Mouse (Mus musculus): ENCODE data around the gene Efcab1.
"Not testable (repeated sequence)": the region's sequence is repeated elsewhere in the genome, so short reads cannot be mapped to it uniquely, and the experiment has no call there.

Gene Efcab1

DNA sequence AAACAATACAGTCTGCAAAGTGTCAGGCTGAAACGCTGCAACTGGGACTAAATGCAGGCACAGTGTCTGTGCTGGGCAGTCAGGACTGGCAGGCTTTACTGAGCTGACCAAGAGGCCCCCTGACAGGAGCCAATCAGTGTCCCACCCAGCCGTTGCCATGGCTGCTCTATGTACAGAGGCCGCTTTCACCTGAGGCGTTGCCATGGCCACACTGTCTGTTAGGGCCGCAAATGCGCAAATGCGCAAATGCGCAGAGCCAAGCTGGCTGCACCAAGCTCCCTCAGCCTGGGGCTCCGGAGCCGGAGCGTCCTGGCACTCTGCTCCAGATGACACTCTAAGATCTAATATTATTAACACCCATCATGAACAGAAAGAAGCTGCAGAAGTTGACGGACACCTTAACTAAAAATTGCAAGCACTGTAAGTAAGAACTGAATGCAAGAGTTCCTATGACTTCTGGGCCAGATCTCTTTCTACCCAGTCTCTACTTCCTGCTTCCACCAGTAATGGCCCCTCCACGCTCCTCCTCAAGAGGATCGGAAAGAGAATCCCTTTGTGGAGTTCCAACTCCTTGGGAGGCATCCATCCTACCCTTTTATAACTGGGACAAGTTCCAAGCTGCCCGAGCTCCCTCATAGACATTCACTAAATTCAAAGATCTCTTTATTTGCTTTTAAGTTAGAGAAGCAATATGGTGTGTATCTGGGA lies at the start of gene Efcab1:
Efcab1 (plus strand) TSS at position 214 of the 708 bp plus-strand sequence.
- DNase-seq (ENCODE audit: low spot score in 2 of 2) = no peak

- DNase-seq (ENCODE audit: low spot score in 2 of 2) = no peak
Observed at GRCm38 (mm10) chr16:14859443-14859842, 47.0 kb upstream of the Efcab1 start.

DNA sequence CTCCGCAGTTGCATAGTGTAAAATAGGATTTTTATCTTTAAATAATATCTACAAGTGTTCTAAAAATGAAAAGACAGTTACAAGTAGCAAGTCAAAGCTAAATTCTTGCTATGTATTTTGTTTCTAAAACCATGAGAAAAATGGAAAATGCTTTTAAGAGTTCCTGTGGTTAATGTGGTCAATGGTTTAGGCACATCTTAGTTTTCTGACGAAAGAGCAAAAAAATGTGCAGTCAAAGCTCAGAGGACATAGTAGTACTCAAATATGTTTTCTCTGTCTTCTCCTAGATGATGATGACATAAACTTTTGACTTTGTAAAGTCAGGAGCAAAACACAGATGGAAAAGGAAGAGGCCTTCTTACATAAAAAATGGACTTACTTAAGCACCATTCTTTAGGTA lies 21.5 kb upstream of the Efcab1 start:
- DNase-seq (ENCODE audit: low spot score in 2 of 2) = no peak

DNA sequence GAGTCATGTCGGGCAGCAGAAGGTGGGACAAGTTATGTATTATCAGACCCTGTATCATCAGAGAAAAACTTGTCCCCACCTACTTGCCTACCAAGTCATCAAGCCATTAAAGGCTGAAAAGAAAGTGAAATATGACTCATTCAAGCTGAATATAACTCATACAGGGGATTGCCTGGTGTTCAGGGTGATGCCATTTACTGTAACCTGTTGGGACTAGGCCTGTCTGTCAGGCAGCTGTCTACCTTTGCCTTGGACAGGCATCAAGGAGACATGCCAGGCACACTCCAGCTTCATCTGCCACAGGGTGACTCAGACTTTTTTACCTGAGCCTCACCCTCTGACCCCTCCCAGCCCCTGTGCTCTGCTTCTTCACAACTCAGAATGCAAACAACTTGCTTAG lies 21.0 kb upstream of the Efcab1 start:
- DNase-seq (ENCODE audit: low spot score in 2 of 2) = peak in 1 of 2 experiments; percentile 46

GRCm38 (mm10) chr16:14892492-14892891 lies 13.9 kb upstream of the Efcab1 start:
- DNase-seq (ENCODE audit: low spot score in 2 of 2) = no peak

- DNase-seq (ENCODE audit: low spot score in 2 of 2) = no peak
Observed at GRCm38 (mm10) chr16:14893864-14894263, 12.5 kb upstream of the Efcab1 start.

DNA sequence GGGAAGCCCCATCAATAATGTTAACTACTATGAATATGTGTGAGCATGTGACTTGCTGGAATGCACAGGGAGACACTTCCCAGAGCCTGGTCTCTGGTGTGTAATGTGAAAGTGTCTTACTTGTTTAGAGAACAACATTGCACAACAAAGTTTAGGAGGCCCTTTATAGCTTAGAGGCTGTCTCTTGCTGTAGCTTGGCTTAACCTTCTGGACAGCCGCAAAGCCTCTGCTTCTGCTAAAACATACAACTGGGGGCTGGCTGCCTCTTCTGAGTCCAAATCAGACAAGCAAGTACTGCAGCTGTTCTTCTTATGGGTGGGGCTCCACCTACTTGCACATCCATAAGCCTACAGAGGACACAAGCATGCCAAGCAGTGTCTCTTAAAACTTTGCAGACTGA lies 11.7 kb upstream of the Efcab1 start:
- peak in 1 of 2 experiments; percentile 15 for DNase-seq (ENCODE audit: low spot score in 2 of 2)

GRCm38 (mm10) chr16:14895543-14895942 lies 10.9 kb upstream of the Efcab1 start:
- DNase-seq (ENCODE audit: low spot score in 2 of 2) = no peak

DNA sequence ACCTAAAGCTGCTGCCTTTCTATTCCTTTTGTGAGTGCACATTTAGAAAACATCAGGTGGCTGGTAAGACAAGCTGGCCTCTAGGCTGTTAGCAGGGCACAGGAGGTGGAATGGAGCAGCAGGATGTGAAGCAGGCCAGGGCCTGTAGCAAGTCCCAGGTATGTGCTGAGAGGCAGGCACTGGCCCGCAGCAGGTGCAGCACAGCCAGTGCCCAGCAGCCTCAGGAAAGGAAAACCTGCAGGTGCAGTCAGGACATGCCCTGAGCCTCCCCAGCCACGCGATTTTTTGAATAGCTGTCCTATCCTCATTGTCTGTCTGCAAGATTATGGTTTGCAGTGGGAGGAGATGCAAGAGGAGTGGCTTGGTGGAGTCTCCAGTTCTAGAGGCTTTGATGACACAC lies 24.3 kb downstream of the Efcab1 start:
- not testable (repeated sequence) for DNase-seq (ENCODE audit: low spot score in 2 of 2)

DNA sequence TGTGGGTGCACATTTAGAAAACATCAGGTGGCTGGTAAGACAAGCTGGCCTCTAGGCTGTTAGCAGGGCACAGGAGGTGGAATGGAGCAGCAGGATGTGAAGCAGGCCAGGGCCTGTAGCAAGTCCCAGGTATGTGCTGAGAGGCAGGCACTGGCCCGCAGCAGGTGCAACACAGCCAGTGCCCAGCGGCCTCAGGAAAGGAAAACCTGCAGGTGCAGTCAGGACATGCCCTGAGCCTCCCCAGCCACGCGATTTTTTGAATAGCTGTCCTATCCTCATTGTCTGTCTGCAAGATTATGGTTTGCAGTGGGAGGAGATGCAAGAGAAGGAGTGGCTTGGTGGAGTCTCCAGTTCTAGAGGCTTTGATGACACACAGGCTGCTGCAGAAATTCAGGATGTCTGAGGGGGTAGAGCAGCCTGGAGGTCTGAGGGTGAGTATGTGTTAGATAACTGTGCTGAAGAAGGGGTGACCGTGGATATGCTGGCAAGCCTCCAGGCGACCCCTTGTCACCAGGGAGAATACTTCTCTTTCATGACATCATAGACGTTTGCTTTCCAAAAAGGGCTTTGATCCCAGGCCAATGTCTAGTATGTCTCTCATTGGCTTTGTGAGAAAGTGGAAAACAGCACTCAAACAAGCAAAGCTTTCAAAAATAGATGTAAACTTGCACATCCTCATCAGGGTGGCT lies 30.2 kb downstream of the Efcab1 start:
- peak; percentile 35 to 67 for DNase-seq (ENCODE audit: low spot score in 2 of 2)

DNA sequence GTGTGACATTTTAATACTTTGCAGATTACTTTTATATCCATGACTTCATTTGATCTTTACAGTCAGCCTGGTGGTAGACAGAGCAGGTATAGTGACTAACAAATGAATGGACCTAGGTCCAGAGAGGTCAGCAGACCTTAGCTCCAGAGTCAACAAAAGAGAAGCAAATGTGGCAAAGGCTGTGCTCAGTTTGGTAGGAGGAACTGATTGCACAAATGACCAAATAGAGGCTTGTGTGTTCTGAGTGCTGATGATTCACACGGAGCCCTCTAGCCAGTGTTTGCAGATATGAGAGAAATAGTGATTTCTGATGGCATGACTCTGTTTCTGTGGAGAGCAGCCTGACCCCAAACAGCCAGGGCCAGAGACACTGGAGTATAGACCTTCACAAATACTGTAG lies 33.1 kb downstream of the Efcab1 start:
- DNase-seq (ENCODE audit: low spot score in 2 of 2) = peak in 1 of 2 experiments; percentile 45

GRCm38 (mm10) chr16:14939994-14940715 lies 33.7 kb downstream of the Efcab1 start:
- peak in 1 of 2 experiments; percentile 36 for DNase-seq (ENCODE audit: low spot score in 2 of 2)

GRCm38 (mm10) chr16:14940898-14941297 lies 34.5 kb downstream of the Efcab1 start:
- no peak for DNase-seq (ENCODE audit: low spot score in 2 of 2)

- peak in 1 of 2 experiments; percentile 74 for DNase-seq (ENCODE audit: low spot score in 2 of 2)
Observed at GRCm38 (mm10) chr16:14943530-14943929, 37.1 kb downstream of the Efcab1 start.

DNA sequence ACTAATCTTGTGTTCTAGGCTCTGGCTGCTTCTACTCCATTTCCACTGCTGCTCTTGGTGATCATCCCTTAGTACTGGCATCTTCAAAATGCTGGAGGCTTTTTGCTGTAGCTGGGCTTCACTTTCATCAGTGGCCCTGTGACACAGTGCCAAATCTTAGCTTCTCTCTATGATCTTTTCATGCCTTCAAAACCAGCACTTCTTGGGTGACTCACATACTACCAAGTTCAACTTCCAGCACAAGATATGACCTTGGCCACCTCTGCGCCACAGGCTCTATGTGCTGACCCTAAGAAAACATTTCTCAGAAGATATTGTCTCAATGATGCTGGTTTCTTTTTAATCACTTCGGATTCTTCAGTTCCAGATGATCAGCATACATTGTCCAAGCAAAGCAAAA lies 41.2 kb downstream of the Efcab1 start:
- DNase-seq (ENCODE audit: low spot score in 2 of 2) = not testable (repeated sequence)

DNA sequence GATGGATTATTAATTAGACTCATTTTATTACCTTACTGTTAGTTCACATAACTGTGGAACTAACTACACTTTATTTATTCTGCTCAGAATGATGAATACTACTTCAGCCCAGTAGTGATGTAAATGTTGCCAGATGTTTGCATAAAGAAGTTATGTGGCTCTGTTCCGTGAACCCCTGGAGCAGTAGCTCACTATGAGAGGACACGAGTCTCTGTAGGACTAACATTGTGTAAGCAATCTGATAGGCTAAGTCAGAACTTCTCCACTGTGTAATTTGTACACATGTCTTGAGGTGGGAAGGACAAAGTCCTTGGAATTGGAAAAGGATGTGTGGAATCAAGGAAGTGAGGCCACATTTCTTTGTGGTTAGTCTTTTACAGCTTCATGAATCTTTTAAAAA lies 45.5 kb downstream of the Efcab1 start:
- no peak for DNase-seq (ENCODE audit: low spot score in 2 of 2)

DNA sequence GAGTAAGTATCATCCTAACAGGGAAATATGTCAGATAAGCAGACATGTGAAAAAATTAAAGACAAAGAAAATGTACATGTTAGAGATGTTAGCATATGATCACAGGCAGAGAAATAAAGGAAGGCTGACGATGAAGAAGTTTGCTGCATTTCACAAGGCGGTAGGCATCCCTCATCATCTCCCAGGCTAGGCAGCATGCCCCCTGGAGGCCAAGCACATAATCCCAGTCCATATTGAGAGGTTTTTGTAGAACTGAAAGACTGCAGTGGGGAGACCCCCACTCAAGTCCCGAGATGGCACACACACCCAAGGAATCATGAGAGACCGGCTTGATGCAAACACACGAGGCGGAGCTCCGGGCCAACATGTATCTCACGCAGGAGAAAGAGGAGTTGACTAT lies 53.3 kb downstream of the Efcab1 start:
- no peak for DNase-seq (ENCODE audit: low spot score in 2 of 2)

DNA sequence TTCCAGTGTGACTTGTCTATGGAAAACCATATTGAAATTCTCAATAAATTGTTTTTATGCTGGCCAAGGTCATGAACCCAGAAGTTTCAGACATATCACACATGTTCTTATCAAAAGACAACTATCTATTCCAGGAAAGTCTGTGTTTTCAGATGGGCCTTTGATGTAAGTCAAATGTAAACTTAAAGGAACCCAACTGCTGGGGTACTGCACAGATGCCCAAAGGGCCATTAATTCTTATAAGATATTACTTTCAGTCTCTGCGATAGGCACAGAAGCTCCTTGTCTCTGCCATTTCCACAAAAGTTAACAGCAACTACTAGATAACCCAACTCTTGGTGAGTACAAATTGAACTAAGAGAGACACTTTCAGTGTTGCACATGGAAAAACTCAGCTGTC lies 67.3 kb downstream of the Efcab1 start:
- no peak for DNase-seq (ENCODE audit: low spot score in 2 of 2)

GRCm38 (mm10) chr16:14979228-14979627 lies 72.8 kb downstream of the Efcab1 start:
- no peak for DNase-seq (ENCODE audit: low spot score in 2 of 2)

GRCm38 (mm10) chr16:14989614-14990268 lies 83.3 kb downstream of the Efcab1 start:
- DNase-seq (ENCODE audit: low spot score in 2 of 2) = no peak

- no peak for DNase-seq (ENCODE audit: low spot score in 2 of 2)
Observed at GRCm38 (mm10) chr16:14991001-14991400, 84.6 kb downstream of the Efcab1 start.

DNA sequence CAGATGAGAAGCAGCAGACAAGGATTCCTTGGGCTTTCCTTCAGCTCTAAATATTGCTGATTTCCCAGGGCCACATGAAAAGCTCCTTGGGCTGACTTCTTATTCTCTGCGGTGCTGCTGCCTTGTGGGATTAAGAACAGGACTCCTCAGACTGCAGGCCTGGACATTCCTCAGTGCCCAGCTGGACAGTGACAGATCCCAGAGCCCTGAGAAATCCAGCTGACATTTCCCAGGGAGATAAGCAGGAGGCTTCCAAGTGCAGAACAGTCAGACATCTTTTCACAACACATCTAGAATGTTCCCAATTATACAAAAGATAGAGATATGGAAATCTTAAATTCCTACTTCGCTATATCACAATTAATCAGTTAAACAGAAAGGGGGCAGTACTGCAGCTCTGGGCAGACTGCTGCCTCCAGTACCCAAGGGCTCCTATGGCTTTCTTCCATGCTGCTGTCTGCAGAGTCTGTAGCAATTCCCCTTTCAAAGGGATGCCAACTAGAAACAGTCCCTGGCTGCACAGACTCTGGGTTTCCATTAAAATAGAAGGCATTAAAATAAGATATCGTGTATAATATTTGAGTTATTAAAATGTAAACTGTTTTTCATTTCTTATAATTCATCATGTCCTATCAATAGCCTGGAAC lies 86.2 kb downstream of the Efcab1 start:
- DNase-seq (ENCODE audit: low spot score in 2 of 2) = no peak
